Mouse (Mus musculus) intestine, embryonic 14.5 days (tissue): ENCODE measurements around the gene Elmo1. TPM values are rescaled to one million over a fixed set of nuclear protein-coding genes. Genes with fewer than 3 reads are reported as not detected.
A peak's percentile ranks its signal among the peaks of the same experiment; 100 is the strongest.

Source experiments
- ATAC-seq: fragments of 200-750 bp; cut with Nextera tagmentation; replicated peaks from 2 replicates; pipeline ENCODE4 v1.8.0; 2017; ENCODE audit warnings: low read depth, moderate number of reproducible peaks, moderate TSS enrichment, moderate library complexity; ENCODE audit not compliant: low FRiP score, low TSS enrichment
- DNase-seq: peaks from one replicate; pipeline ENCODE4 v3.0.0-alpha.2; 2018; ENCODE audit warnings: low spot score
- H3K27ac ChIP-seq: fragments of 300-500 bp; sonication (generic); 2 replicates; pipeline ENCODE4 v1.5.1; 2014; ENCODE audit warnings: low read depth, mild to moderate bottlenecking, control low read depth
- H3K27me3 ChIP-seq: fragments of 300-500 bp; sonication (generic); replicated peaks from 2 replicates; pipeline ENCODE4 v1.6.1; 2014; ENCODE audit warnings: low read length, control low read depth; ENCODE audit not compliant: control insufficient read depth, insufficient read depth
- H3K36me3 ChIP-seq: fragments of 300-500 bp; sonication (generic); 2 replicates; pipeline ENCODE4 v1.6.1; 2014; ENCODE audit warnings: low read length, control low read depth; ENCODE audit not compliant: control insufficient read depth, insufficient read depth
- H3K4me1 ChIP-seq: fragments of 300-500 bp; sonication (generic); replicated peaks from 2 replicates; pipeline ENCODE4 v1.6.1; 2014; ENCODE audit warnings: low read length, control low read depth, mixed read lengths; ENCODE audit not compliant: control insufficient read depth, insufficient read depth
- H3K4me2 ChIP-seq: fragments of 300-500 bp; sonication (generic); 2 replicates; pipeline ENCODE4 v1.6.1; 2014; ENCODE audit warnings: low read length
- H3K4me3 ChIP-seq: fragments of 300-500 bp; sonication (generic); 2 replicates; pipeline ENCODE4 v1.5.1; 2014; ENCODE audit warnings: low read depth, low read length, control low read depth, mixed read lengths
- H3K9ac ChIP-seq: fragments of 300-500 bp; sonication (generic); 2 replicates; pipeline ENCODE4 v1.6.1; 2014; ENCODE audit warnings: mild to moderate bottlenecking, low read length
- H3K9me3 ChIP-seq: fragments of 300-500 bp; sonication (generic); 2 replicates; pipeline ENCODE4 v1.6.1; 2016; ENCODE audit warnings: low read length, control low read depth; ENCODE audit not compliant: control insufficient read depth
- WGBS: fragments of 180-500 bp; shearing (Covaris S2); extraction: QIAGEN DNeasy Blood & Tissue Kit; methylation state at CpG from one replicate; pipeline ENCODE4 v1.1.7; 2014; 5-methylcytosine and 5-hydroxymethylcytosine counted together
- polyA plus RNA-seq: library from polyadenylated mRNA; unstranded; fragments of >200 nt; fragmentation: Nextera tagmentation; extraction: Ambion mirVana; gene quantifications from 2 replicates; pipeline ENCODE4 v1.2.1, GENCODE M21; 2014

Elmo1 gene
- polyA plus RNA-seq, 1 experiment from 2014 or later = 16.6 TPM

- Histone ChIP-seq H3K9me3 (no peaks in the 10 kb centered on the region), H3K27ac (no peak overlapping the region), H3K4me1 (peaks cover 8% of the 10 kb centered on the region; the same call in 1 of the 2 replicates), H3K27me3 (no peaks in the 10 kb centered on the region), H3K4me3 (no peak overlapping the region), H3K4me2 (no peak overlapping the region), H3K9ac (no peak overlapping the region), H3K36me3 (no peaks in the 10 kb centered on the region)
- DNase-seq = no peak
- no peak for ATAC-seq
These were observed 130.0 kb downstream of the Elmo1 start for GRCm38 (mm10) chr13:20220414-20220813.

- H3K4me1 ChIP-seq = no peaks in the 10 kb centered on the region; the same call in 1 of the 2 replicates
- H3K9me3 ChIP-seq = no peaks in the 10 kb centered on the region
- H3K4me2 ChIP-seq = no peak overlapping the region
- H3K9ac ChIP-seq = no peak overlapping the region
- H3K36me3 ChIP-seq = no peaks in the 10 kb centered on the region
- ATAC-seq = no peak
- no peaks in the 10 kb centered on the region for H3K27me3 ChIP-seq
- H3K4me3 ChIP-seq = no peak overlapping the region
- WGBS = 80% methylated on average over 11 of the region's 11 CpGs
- H3K27ac ChIP-seq = no peak overlapping the region
- DNase-seq = no peak
These were observed 137.7 kb downstream of the Elmo1 start for GRCm38 (mm10) chr13:20227923-20228705.

GRCm38 (mm10) chr13:20231837-20232728 is 141.7 kb downstream of the Elmo1 start:
- H3K36me3 ChIP-seq = no peaks in the 10 kb centered on the region
- H3K27me3 ChIP-seq = no peaks in the 10 kb centered on the region
- DNase-seq (no peak), ATAC-seq (peak; percentile 76; the same call in 1 of the 2 replicates)
- 58% methylated on average over 11 of the region's 11 CpGs for whole genome bisulfite sequencing
- H3K4me3 ChIP-seq = no peak overlapping the region
- no peaks in the 10 kb centered on the region for H3K9me3 ChIP-seq
- no peak overlapping the region for H3K9ac ChIP-seq
- no peak overlapping the region for H3K4me2 ChIP-seq
- H3K27ac ChIP-seq = no peak overlapping the region
- H3K4me1 ChIP-seq = no peaks in the 10 kb centered on the region; the same call in 1 of the 2 replicates

GRCm38 (mm10) chr13:20233707-20234106 is 143.3 kb downstream of the Elmo1 start:
- no peak for ATAC-seq
- WGBS = 86% methylated on average over 7 of the region's 7 CpGs
- no peaks in the 10 kb centered on the region for H3K27me3 ChIP-seq

GRCm38 (mm10) chr13:20237615-20238014 is 147.2 kb downstream of the Elmo1 start:
- Histone ChIP-seq H3K4me2 (no peak overlapping the region), H3K4me3 (no peak overlapping the region), H3K27me3 (no peaks in the 10 kb centered on the region), H3K9ac (no peak overlapping the region), H3K9me3 (no peaks in the 10 kb centered on the region), H3K4me1 (no peaks in the 10 kb centered on the region), H3K36me3 (no peaks in the 10 kb centered on the region), H3K27ac (no peak overlapping the region)
- peak; percentile 42 for DNase-seq
- ATAC-seq = no peak
- WGBS = 69% methylated on average over 5 of the region's 5 CpGs

More at GRCm38 (mm10) chr13:20233707-20234106, 143.3 kb downstream of the Elmo1 start:
- Histone ChIP-seq H3K36me3 (no peaks in the 10 kb centered on the region), H3K9ac (no peak overlapping the region), H3K4me3 (no peak overlapping the region), H3K9me3 (no peaks in the 10 kb centered on the region), H3K4me1 (no peaks in the 10 kb centered on the region; the same call in 1 of the 2 replicates), H3K4me2 (no peak overlapping the region), H3K27ac (no peak overlapping the region)
- no peak for DNase-seq

GRCm38 (mm10) chr13:20238146-20238545 is 147.8 kb downstream of the Elmo1 start:
- Histone ChIP-seq H3K4me3 (no peak overlapping the region), H3K9me3 (no peaks in the 10 kb centered on the region), H3K9ac (no peak overlapping the region), H3K27ac (no peak overlapping the region), H3K4me1 (no peaks in the 10 kb centered on the region), H3K36me3 (no peaks in the 10 kb centered on the region), H3K27me3 (no peaks in the 10 kb centered on the region), H3K4me2 (no peak overlapping the region)
- ATAC-seq = no peak
- 57% methylated on average over 3 of the region's 3 CpGs for WGBS
- no peak for DNase-seq

- Histone ChIP-seq H3K4me1 (no peaks in the 10 kb centered on the region), H3K9me3 (no peaks in the 10 kb centered on the region), H3K27ac (no peak overlapping the region), H3K9ac (no peak overlapping the region), H3K4me3 (no peak overlapping the region), H3K27me3 (no peaks in the 10 kb centered on the region), H3K36me3 (no peaks in the 10 kb centered on the region), H3K4me2 (no peak overlapping the region)
- ATAC-seq = no peak
- WGBS = 72% methylated on average over 3 of the region's 3 CpGs
- DNase-seq = no peak
These were observed 148.3 kb downstream of the Elmo1 start for GRCm38 (mm10) chr13:20238743-20239142.

- Histone ChIP-seq H3K4me1 (0 out of 2 replicates have a peak, but pooled peaks cover 3% of the 10 kb centered on the region), H3K27me3 (no peaks in the 10 kb centered on the region), H3K9ac (no peak overlapping the region), H3K4me2 (no peak overlapping the region), H3K36me3 (no peaks in the 10 kb centered on the region), H3K4me3 (no peak overlapping the region), H3K27ac (no peak overlapping the region), H3K9me3 (no peaks in the 10 kb centered on the region)
- ATAC-seq (no peak), DNase-seq (no peak)
These were observed 159.8 kb downstream of the Elmo1 start for GRCm38 (mm10) chr13:20250069-20250668.
